Mouse (Mus musculus) adrenal gland, adult 8-10 months (tissue): ENCODE results near the gene Clpx. TPM values are rescaled to one million over a fixed set of nuclear protein-coding genes. Genes with fewer than 3 reads are reported as not detected.
"Not testable (repeated sequence)": the region's sequence is repeated elsewhere in the genome, so short reads cannot be mapped to it uniquely, and the experiment has no call there.

Experiments
- DNase-seq: peaks from one replicate; pipeline ENCODE4 v3.0.0; 2022
- total RNA-seq, 4 experiments: library from RNA; stranded (reverse); gene quantifications; 2 replicates each; pipeline ENCODE4 v1.2.4; 2022

Clpx gene
- total RNA-seq, result 10 to 100 TPM; 54.7 to 71.9 (median 60.7) TPM

GRCm38 (mm10) chr9:65293973-65294715 lies at the start of gene Clpx:
Gene Clpx, plus strand, starts transcription at chr9:65294260.
- DNase-seq, result peak; percentile 97

- no peak for DNase-seq
These were observed 46.3 kb upstream of the Clpx start for GRCm38 (mm10) chr9:65247502-65248376.

GRCm38 (mm10) chr9:65248377-65248690 lies 45.7 kb upstream of the Clpx start:
- no peak for DNase-seq

- DNase-seq, result peak; percentile 53
These were observed 42.0 kb upstream of the Clpx start for GRCm38 (mm10) chr9:65252026-65252425.

- DNase-seq, result no peak
These were observed 38.0 kb upstream of the Clpx start for GRCm38 (mm10) chr9:65255906-65256600.

- DNase-seq, result no peak
These were observed 36.7 kb upstream of the Clpx start for GRCm38 (mm10) chr9:65257218-65257910.

- DNase-seq, result no peak
These were observed 34.7 kb upstream of the Clpx start for GRCm38 (mm10) chr9:65259366-65259765.

GRCm38 (mm10) chr9:65261591-65262230 lies 32.3 kb upstream of the Clpx start:
- DNase-seq, result no peak

- no peak for DNase-seq
These were observed 31.4 kb upstream of the Clpx start for GRCm38 (mm10) chr9:65262641-65263120.

GRCm38 (mm10) chr9:65264959-65265358 lies 29.1 kb upstream of the Clpx start, which contains the start of gene Cilp:
Gene Cilp, plus strand, starts transcription at chr9:65265180.
- DNase-seq, result no peak

GRCm38 (mm10) chr9:65267742-65268515 lies 26.1 kb upstream of the Clpx start:
- no peak for DNase-seq

GRCm38 (mm10) chr9:65273048-65273809 lies 20.8 kb upstream of the Clpx start:
- no peak for DNase-seq

- no peak for DNase-seq
These were observed 20.2 kb upstream of the Clpx start for GRCm38 (mm10) chr9:65273873-65274272.

- not testable (repeated sequence) for DNase-seq
These were observed 19.2 kb upstream of the Clpx start for GRCm38 (mm10) chr9:65274851-65275250.

GRCm38 (mm10) chr9:65275810-65276530 lies 18.1 kb upstream of the Clpx start:
- peak; percentile 51 for DNase-seq

GRCm38 (mm10) chr9:65281536-65282151 lies 12.4 kb upstream of the Clpx start:
- DNase-seq, result peak; percentile 21

- DNase-seq, result no peak
These were observed 10.8 kb upstream of the Clpx start for GRCm38 (mm10) chr9:65283301-65283700.

GRCm38 (mm10) chr9:65288252-65288651 lies 5.8 kb upstream of the Clpx start:
- DNase-seq, result not testable (repeated sequence)

GRCm38 (mm10) chr9:65289988-65290387 lies 4.1 kb upstream of the Clpx start:
- DNase-seq, result no peak
